Mouse (Mus musculus) c-Kit-negative CD71-positive TER-119-positive erythroid progenitor cells, embryonic 14.5 days (primary cell): ENCODE data around the gene Gm3415.
"Not testable (repeated sequence)": the region's sequence is repeated elsewhere in the genome, so short reads cannot be mapped to it uniquely, and the experiment has no call there.

Experiments
- DNase-seq: peaks from one replicate; pipeline ENCODE4 v3.0.0-alpha.2; 2013; ENCODE audit warnings: low read depth, low spot score

Gene Gm3415

GRCm38 (mm10) chr5:146599216-146599615, 43.3 kb downstream of the Gm3415 start:
- DNase-seq, result not testable (repeated sequence)

- no peak for DNase-seq
These were observed 44.0 kb downstream of the Gm3415 start for GRCm38 (mm10) chr5:146599970-146600369.

- DNase-seq, result no peak
These were observed 50.3 kb downstream of the Gm3415 start for GRCm38 (mm10) chr5:146606221-146606620.

GRCm38 (mm10) chr5:146606895-146607294, 51.0 kb downstream of the Gm3415 start:
- DNase-seq, result no peak

GRCm38 (mm10) chr5:146607816-146608215, 51.9 kb downstream of the Gm3415 start:
- no peak for DNase-seq
